Mouse (Mus musculus) intestine, embryonic 16.5 days (tissue): ENCODE data around the gene A3galt2. TPM values are rescaled to one million over a fixed set of nuclear protein-coding genes. Genes with fewer than 3 reads are reported as not detected.

Experiments
- ATAC-seq: fragments of 200-750 bp; cut with Nextera tagmentation; 2 replicates; pipeline ENCODE4 v1.8.0; 2017; ENCODE audit warnings: moderate TSS enrichment, moderate library complexity
- H3K27ac ChIP-seq: fragments of 300-500 bp; sonication (generic); 2 replicates; pipeline ENCODE4 v1.5.1; 2014; ENCODE audit warnings: mild to moderate bottlenecking, low read length
- H3K27me3 ChIP-seq: fragments of 300-500 bp; sonication (generic); replicated peaks from 2 replicates; pipeline ENCODE4 v1.6.1; 2014; ENCODE audit warnings: low read length, control low read depth, mixed read lengths; ENCODE audit not compliant: control insufficient read depth, insufficient read depth
- H3K36me3 ChIP-seq: fragments of 300-500 bp; sonication (generic); 2 replicates; pipeline ENCODE4 v1.6.1; 2014; ENCODE audit warnings: low read length, control low read depth; ENCODE audit not compliant: control insufficient read depth, insufficient read depth
- H3K4me1 ChIP-seq: fragments of 300-500 bp; sonication (generic); 2 replicates; pipeline ENCODE4 v1.6.1; 2014; ENCODE audit warnings: low read length, control low read depth, mixed read lengths; ENCODE audit not compliant: control insufficient read depth, insufficient read depth
- H3K4me2 ChIP-seq: fragments of 300-500 bp; sonication (generic); 2 replicates; pipeline ENCODE4 v1.6.1; 2014; ENCODE audit warnings: low read depth, low read length, control low read depth
- H3K4me3 ChIP-seq: fragments of 300-500 bp; sonication (generic); 2 replicates; pipeline ENCODE4 v1.5.1; 2014; ENCODE audit warnings: mild to moderate bottlenecking, low read length
- H3K9ac ChIP-seq: fragments of 300-500 bp; sonication (generic); 2 replicates; pipeline ENCODE4 v1.6.1; 2014; ENCODE audit warnings: low read depth, low read length
- H3K9me3 ChIP-seq: fragments of 300-500 bp; sonication (generic); 2 replicates; pipeline ENCODE4 v1.6.1; 2016; ENCODE audit warnings: low read length, control low read depth; ENCODE audit not compliant: control insufficient read depth
- WGBS: fragments of 180-500 bp; shearing (Covaris S2); extraction: QIAGEN DNeasy Blood & Tissue Kit; methylation state at CpG from one replicate; pipeline ENCODE4 v1.1.7; 2014; 5-methylcytosine and 5-hydroxymethylcytosine counted together
- polyA plus RNA-seq: library from polyadenylated mRNA; unstranded; fragments of >200 nt; fragmentation: Nextera tagmentation; extraction: Ambion mirVana; gene quantifications from 2 replicates; pipeline ENCODE4 v1.2.1, GENCODE M21; 2015

The A3galt2 gene
- polyA plus RNA-seq, 1 experiment from 2014 or later, result 0.09 TPM

GRCm38 (mm10) chr4:128734217-128734616, 20.9 kb upstream of the A3galt2 start:
- H3K36me3 ChIP-seq, result no peaks in the 10 kb centered on the region
- 35% methylated on average over 5 of the region's 5 CpGs for WGBS
- ATAC-seq, result peak; percentile 62
- peaks cover 71% of the 10 kb centered on the region for H3K4me1 ChIP-seq
- H3K9me3 ChIP-seq, result no peaks in the 10 kb centered on the region
- H3K27me3 ChIP-seq, result no peaks in the 10 kb centered on the region
- H3K27ac ChIP-seq, result peak overlapping the region; percentile 49; the same call in 1 of the 2 replicates
- no peak overlapping the region for H3K4me2 ChIP-seq
- H3K4me3 ChIP-seq, result no peak overlapping the region
- H3K9ac ChIP-seq, result 0 out of 2 replicates have a peak overlapping the region, but pooled peaks have one; percentile 6

GRCm38 (mm10) chr4:128734721-128735671, 20.2 kb upstream of the A3galt2 start:
- H3K27ac ChIP-seq, result 0 out of 2 replicates have a peak overlapping the region, but pooled peaks have one; percentile 30
- 71% methylated on average over 18 of the region's 18 CpGs for WGBS
- ATAC-seq, result peak; percentile 24; the same call in 1 of the 2 replicates
- H3K9ac ChIP-seq, result no peak overlapping the region
- H3K27me3 ChIP-seq, result no peaks in the 10 kb centered on the region
- no peaks in the 10 kb centered on the region for H3K36me3 ChIP-seq
- no peak overlapping the region for H3K4me2 ChIP-seq
- no peaks in the 10 kb centered on the region for H3K9me3 ChIP-seq
- peaks cover 63% of the 10 kb centered on the region for H3K4me1 ChIP-seq
- H3K4me3 ChIP-seq, result no peak overlapping the region

DNA sequence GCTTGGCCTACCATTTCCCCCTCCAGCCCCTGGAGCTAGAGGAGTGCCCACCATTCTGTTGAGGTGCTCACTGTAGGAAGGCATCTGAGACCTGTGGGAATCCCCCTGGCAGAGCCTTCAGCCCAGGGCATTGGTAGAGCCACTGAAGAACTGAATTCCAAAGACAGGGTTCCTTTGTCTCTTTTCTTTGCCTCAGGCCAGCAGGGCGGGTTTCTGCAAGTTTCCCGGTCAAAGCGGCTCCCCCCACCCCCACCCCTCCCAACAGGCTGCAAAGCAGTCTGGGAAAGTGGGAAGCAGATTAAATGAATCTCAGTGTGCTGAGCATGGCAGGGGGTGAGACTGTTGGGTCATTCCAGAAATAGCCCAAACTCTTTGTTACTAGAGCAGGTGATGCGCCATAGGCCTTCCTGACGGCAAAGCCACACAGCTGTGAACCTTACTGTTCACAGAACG, 18.0 kb upstream of the A3galt2 start:
- ATAC-seq, result no peak
- peaks cover 65% of the 10 kb centered on the region for H3K4me1 ChIP-seq

DNA sequence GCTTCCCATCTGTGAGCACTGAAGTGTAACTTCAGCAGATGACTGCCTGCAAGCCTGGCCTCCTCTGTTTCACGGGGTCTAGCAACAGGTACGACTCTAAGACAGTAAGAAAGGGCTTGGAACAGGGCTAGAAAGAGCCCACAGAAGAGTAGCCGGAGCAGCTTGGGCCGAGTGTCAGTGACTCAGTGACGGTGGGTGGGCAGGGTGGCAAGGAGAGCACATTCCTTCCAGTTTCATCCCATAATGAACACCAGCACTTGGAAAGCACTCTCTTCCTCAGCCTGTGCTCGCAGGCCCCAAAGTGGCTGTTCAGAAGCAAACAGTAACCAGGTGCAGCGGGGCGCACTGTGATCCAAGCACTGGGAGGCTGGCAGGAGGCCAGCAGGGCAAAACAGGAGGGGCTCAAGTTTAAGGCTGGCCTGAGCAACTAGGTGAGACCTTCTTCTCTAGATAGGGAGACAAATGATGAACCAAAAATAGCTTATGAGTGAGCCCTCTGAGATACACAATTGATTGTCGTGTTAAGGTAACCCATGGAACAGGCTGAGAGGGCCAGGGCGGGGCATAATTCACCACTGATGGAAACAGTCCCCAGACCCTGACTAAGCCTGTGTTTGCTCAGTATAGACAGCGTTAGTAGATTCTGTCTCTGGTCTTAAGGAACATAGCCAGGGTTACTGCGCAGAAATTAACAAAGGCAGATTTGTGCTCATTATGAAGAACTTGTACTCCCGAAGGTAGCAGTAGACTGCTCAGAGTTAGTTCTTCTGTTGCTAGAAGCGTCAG, 17.1 kb upstream of the A3galt2 start:
- Histone ChIP-seq H3K27me3 (no peaks in the 10 kb centered on the region), H3K4me3 (no peak overlapping the region), H3K9ac (no peak overlapping the region), H3K36me3 (no peaks in the 10 kb centered on the region), H3K9me3 (no peaks in the 10 kb centered on the region), H3K4me1 (peaks cover 65% of the 10 kb centered on the region), H3K27ac (peak overlapping the region; percentile 14), H3K4me2 (no peak overlapping the region)
- peak; percentile 40 for ATAC-seq
- 51% methylated on average over 14 of the region's 14 CpGs for WGBS

More for the DNA sequence above, 18.0 kb upstream of the A3galt2 start:
- Histone ChIP-seq H3K4me2 (no peak overlapping the region), H3K4me3 (no peak overlapping the region), H3K9me3 (no peaks in the 10 kb centered on the region), H3K9ac (0 out of 2 replicates have a peak overlapping the region, but pooled peaks have one; percentile 4), H3K36me3 (no peaks in the 10 kb centered on the region), H3K27me3 (no peaks in the 10 kb centered on the region), H3K27ac (peak overlapping the region; percentile 38)
- WGBS, result 35% methylated on average over 6 of the region's 6 CpGs

DNA sequence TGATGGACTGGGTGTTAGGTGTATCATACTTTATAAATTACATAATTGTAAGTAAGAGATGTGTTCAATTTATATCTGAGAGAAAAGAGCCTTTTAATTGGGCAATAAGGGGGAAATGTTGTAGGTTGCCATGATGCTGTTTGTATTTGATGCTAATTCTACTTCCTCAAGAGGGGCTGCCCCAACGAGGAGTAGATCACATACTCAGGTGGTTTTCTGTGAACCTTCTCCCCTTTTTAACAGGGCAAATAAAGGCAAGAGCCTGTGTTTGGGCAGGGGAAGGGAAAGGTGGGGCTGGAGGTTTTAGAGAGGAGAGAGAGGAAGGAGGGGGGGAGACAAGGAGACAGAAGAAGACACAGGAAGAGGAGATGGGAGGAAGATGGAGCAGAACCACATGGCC, 14.3 kb upstream of the A3galt2 start:
- Histone ChIP-seq H3K4me2 (no peak overlapping the region), H3K9ac (no peak overlapping the region), H3K36me3 (peaks cover 14% of the 10 kb centered on the region), H3K9me3 (no peaks in the 10 kb centered on the region), H3K27me3 (no peaks in the 10 kb centered on the region), H3K4me1 (peaks cover 37% of the 10 kb centered on the region), H3K27ac (no peak overlapping the region), H3K4me3 (no peak overlapping the region)
- 46% methylated on average over 1 of the region's 1 CpGs for WGBS
- ATAC-seq, result no peak

DNA sequence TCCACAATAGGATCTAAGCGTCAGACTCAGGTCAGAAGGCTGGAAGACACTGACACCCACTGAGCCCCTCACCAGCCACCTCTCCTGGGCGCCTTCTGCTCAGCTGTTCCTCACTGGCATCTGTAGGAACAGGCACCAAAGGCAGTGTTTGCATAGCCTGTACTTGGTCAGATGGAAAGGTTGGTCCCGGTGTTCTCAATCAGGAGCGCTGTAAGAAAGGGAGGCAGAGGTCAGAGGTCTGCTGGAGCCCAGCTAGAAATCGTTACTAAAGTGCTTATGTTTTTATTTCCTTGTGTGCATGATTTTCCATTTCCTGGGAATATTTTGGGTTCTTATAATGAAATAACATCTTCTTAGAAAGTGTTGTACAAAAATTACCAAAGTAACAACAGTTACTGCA, 13.3 kb upstream of the A3galt2 start:
- H3K4me3 ChIP-seq, result no peak overlapping the region
- ATAC-seq, result no peak
- H3K4me1 ChIP-seq, result peaks cover 30% of the 10 kb centered on the region
- H3K36me3 ChIP-seq, result peaks cover 22% of the 10 kb centered on the region
- no peaks in the 10 kb centered on the region for H3K27me3 ChIP-seq
- WGBS, result 52% methylated on average over 5 of the region's 5 CpGs
- H3K9me3 ChIP-seq, result no peaks in the 10 kb centered on the region
- H3K9ac ChIP-seq, result no peak overlapping the region
- no peak overlapping the region for H3K4me2 ChIP-seq
- H3K27ac ChIP-seq, result no peak overlapping the region

GRCm38 (mm10) chr4:128742379-128742970, 12.7 kb upstream of the A3galt2 start:
- no peak overlapping the region for H3K4me3 ChIP-seq
- 66% methylated on average over 10 of the region's 10 CpGs for WGBS
- no peaks in the 10 kb centered on the region for H3K9me3 ChIP-seq
- ATAC-seq, result no peak
- H3K4me2 ChIP-seq, result no peak overlapping the region
- peaks cover 26% of the 10 kb centered on the region for H3K36me3 ChIP-seq
- no peak overlapping the region for H3K27ac ChIP-seq
- peaks cover 24% of the 10 kb centered on the region for H3K4me1 ChIP-seq
- no peak overlapping the region for H3K9ac ChIP-seq
- no peaks in the 10 kb centered on the region for H3K27me3 ChIP-seq

- Histone ChIP-seq H3K4me1 (peaks cover 18% of the 10 kb centered on the region), H3K9me3 (no peaks in the 10 kb centered on the region), H3K4me3 (no peak overlapping the region), H3K27ac (no peak overlapping the region), H3K4me2 (no peak overlapping the region), H3K36me3 (peaks cover 33% of the 10 kb centered on the region), H3K9ac (no peak overlapping the region), H3K27me3 (no peaks in the 10 kb centered on the region)
- ATAC-seq, result no peak
- WGBS, result 80% methylated on average over 12 of the region's 12 CpGs
Observed at GRCm38 (mm10) chr4:128743031-128743626, 12.0 kb upstream of the A3galt2 start.
